Mouse (Mus musculus): Measurements from ENCODE around the gene Cyp26a1. TPM values are rescaled to one million over a fixed set of nuclear protein-coding genes. Genes with fewer than 3 reads are reported as not detected.

The Cyp26a1 gene
- under 1 TPM in 1 of 2 experiments, not detected in 1; 0.31 TPM for total RNA-seq (2021)
- long read RNA-seq, experiment 1 = 0 reads
- long read RNA-seq, experiment 2, partial matches to known transcripts = 1 of 2 reads
- long read RNA-seq, experiment 2, other reads (novel, unspliced or antisense) = 0 of 2 reads

DNA sequence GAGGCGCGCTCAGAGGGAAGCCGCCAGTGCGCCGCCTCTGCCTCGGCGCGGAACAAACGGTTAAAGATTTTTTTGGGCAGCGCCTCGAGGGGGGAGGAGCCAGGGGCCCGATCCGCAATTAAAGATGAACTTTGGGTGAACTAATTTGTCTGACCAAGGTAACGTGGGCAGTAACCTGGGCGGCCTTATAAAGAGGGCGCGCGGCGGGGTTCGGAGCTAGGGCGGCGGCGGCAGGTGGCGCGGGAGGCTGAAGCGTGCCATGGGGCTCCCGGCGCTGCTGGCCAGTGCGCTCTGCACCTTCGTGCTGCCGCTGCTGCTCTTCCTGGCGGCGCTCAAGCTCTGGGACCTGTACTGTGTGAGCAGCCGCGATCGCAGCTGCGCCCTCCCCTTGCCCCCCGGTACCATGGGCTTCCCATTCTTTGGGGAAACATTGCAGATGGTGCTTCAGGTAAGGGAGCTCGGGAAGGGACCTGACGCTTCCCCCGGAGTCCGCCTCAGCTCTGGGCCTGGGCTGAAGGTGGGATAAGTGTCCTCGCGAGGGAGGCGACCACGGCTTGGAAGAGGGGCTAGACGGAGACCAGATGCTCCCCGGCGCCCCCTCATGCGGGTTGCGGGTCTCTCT is at the start of gene Cyp26a1:
Gene Cyp26a1 (plus strand): TSS at position 148 of the 622 bp plus-strand sequence.
- intact Hi-C loops (cut with DNase I) = no loop called here
- no peak for DNase-seq

DNA sequence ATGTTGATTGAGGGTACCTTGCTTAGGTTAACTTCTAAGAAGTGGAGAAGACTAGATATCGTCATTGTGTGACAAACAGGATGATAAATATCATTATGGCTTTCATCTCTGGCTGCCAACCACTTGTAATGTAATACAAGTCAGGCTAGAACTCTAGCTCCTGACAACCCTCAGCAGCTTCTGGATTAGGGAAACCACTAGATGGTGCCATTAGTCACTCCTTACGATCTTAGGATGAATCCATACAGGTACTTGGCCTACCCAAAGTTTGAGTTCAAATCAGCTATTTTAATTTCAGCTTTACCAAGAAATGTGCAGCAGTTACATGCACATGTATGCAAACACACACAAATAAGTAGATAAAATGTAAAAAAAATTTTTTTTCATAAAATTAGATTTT is 49.6 kb upstream of the Cyp26a1 start:
- DNase-seq = no peak
- intact Hi-C loops (cut with DNase I) = no loop called here

DNA sequence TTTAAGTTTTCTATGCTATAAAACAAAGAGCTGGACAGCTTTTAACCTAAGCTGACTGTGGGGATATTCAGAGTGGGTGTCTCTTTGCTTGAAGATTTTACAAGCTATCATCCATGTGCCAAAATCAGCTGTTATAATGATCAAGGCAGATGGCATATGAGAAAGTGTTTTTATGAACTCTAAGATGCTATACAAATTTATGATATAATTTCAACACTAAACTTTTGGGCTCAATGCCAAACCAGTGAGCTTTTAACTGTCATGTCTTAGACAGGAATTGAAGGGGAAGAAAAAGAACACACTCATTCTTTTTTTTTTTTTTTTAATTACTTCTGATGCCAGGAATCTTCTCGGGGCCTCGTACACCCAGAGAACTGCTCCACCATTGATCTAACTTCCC is 47.1 kb upstream of the Cyp26a1 start:
- intact Hi-C loops (cut with DNase I) = no loop called here
- DNase-seq = no peak

DNA sequence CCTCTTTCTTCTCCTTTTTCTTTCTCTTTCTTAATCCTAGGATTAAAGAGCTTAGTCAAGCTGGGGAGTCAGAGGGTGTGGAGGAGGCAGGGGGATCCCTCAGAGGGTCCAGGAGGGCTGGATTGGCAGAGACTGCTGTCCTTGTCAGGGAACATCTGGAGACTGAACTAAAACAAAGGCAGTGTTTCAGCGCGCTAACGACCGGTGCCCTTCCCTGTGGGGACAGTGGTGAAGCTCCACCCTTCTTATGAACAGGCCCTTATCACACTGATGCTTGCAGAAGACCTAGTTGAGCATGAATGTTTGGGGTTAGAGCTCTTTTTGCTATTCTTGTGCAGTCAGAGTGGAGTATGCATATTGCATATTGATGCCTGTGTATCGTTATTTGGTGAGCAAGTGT is 43.6 kb upstream of the Cyp26a1 start:
- DNase-seq = no peak
- intact Hi-C loops (cut with DNase I) = no loop called here

DNA sequence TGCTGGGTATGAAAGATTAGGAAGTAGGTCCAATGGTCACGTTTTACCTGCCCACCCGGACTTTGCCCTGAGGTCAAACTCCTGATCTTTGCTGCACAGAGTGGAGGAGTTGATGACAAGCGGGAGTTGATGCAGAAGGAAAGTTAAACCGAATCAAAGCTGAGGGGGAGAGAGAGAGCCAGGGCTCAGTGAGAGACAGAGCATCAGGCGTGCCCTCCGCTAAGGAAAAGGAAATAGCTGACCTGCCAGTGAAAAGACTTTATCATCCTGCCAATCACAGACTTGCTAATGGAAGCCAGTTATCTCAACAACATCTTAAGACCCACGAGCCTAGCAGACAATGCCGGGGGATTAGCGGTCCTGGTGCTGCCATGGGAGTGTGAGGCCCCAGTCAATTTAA is 41.2 kb upstream of the Cyp26a1 start:
- intact Hi-C loops (cut with DNase I) = no loop called here
- DNase-seq = no peak

DNA sequence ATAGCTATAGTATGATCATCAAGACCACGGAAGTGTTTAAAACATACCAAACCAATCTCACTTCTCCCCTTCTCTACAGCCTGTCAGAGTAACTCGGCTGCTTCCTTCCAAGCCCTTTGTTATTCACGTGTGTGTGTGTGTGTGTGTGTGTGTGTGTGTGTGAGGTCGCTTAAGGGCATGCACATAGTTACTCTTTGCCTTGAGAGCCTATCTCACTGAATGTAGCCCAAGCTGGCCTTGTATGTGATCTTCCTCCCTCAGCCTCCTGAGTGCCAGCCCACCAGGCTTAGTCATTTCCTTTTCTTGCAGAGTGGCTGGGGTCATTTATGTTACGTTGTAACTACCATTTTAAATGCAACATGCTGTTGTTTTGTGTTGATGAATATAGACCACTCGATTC is 32.3 kb upstream of the Cyp26a1 start:
- DNase-seq = no peak
- intact Hi-C loops (cut with DNase I) = no loop called here

DNA sequence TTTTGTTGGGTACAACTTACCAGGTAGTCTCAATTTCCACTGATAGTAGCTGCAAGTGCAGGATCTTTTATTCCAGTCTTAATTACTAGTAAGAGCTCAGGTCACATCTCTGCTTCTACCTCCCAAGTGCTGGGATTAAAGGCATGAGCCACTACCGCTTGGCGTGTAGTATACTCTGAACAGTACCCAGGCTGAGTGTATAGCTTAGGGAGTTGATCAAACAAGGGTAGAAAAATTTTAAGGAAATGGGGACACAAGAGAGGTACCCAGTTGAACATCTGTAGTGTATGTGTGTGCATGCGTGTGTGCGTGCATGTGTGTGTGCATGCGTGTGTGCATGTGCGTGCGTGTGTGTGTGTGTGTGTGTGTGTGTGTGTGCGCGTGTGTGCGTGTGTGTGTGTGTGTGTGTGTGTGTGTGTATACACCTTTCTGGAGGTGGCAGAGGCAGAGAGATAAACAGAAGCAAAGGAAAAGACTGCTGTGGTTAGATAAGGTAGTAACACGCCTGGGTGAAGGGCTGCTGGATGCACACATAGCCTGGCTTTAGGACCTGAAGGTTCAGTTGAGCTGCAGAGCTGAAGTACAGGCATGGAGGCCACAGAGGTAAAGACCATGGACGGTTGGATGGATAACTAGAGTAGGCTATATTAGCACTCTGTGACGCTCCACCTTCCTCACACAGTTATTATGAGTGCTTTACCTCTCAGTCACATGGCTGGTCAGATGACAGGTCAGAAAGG is 29.6 kb upstream of the Cyp26a1 start:
- intact Hi-C loops (cut with DNase I) = no loop called here
- DNase-seq = no peak

DNA sequence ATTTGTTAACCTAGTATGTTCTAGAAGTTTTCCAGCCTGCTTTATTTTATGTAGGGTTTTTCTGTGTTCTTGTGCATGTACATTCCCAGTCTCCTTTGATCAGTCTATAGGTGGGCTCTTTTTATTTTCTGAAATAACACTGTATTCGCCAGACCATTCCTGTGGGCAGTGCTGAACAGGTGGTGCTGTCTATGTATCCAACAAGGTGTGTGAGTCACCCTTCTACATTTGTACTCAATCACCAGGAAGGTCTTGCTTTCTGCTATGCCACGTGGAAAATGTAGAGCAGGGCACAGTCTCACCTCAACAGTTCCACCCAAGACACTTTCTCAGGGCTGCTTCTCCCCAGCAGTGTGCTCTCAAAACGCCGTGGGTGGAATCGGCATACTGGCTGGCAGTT is 28.9 kb upstream of the Cyp26a1 start:
- intact Hi-C loops (cut with DNase I) = no loop called here
- no peak for DNase-seq

DNA sequence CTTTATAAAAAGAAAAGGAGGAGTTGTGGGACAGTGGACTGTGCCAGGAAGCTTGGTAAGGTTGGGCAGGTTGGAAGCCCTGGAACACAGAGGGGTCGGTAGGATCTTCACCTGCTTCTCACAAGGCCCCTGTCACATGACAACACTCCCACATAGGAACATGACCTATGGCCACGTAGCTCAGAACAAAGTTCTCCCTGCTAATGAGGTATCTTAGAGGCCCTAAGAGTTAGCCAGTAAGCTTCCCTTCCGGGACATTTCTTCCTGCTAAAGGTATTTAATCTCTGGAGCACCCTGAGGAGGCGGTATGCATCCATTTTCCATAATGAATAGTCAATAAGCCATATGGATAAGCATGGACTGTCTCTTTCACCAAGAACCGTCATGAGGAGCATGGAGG is 28.1 kb upstream of the Cyp26a1 start:
- DNase-seq = no peak
- intact Hi-C loops (cut with DNase I) = no loop called here

DNA sequence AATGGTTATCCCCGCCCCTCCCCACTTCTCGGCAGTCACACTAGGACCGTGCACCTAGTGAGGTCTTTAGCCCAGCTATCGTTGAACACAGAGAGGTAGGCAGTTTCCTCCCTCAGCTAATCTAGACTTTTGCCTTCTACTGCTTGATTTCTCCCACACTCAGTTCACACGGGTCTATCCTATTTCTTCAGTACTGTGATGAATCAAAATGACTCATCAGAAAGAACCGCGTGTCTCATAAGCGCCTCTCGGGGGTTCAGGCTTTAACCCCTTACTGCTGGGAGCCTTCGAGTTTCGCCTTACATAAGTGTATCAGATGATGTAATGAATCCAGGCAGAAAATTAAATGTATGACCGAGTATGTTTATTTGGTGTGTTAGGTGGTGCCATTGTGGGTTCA is 24.2 kb upstream of the Cyp26a1 start:
- no peak for DNase-seq
- intact Hi-C loops (cut with DNase I) = no loop called here

DNA sequence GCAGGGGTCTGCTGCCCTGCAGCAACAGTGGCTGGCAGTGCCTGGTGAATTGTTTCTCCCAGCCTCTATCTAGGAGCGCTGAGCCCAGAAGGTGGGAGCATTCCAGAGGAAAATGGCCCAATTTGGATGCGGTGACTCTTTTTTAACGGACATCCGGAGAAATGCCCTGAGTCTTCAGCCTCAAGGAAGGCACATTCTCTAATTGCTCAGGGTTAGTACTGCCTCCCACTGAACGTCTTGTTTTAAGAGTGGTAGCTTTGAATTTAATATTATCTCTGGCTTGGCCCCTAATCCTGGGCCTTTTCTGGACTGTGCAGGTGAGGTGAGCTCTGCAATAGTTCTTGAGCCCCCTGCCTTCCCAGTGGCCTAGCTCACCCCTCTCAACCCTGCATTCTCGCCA is 12.3 kb upstream of the Cyp26a1 start, which contains the start of gene Cyp26c1:
Gene Cyp26c1 (plus strand): TSS at position 301 of the 400 bp plus-strand sequence.
- DNase-seq = no peak
- intact Hi-C loops (cut with DNase I) = no loop called here

DNA sequence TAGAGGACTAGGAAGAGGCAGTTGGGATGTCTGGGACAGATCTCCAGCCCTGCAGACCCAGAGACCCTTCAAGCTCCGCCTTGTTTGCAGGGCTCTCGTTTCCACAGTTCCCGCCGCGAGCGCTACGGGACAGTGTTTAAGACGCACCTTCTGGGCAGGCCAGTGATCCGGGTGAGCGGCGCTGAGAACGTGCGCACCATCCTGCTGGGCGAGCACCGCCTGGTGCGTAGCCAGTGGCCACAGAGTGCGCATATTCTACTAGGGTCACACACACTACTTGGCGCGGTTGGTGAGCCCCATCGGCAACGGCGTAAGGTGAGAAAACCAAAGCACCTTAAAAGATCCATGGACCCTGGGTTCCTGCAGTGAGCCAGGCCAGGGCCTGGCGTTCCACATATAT is 11.3 kb upstream of the Cyp26a1 start:
- intact Hi-C loops (cut with DNase I) = no loop called here
- DNase-seq = no peak

DNA sequence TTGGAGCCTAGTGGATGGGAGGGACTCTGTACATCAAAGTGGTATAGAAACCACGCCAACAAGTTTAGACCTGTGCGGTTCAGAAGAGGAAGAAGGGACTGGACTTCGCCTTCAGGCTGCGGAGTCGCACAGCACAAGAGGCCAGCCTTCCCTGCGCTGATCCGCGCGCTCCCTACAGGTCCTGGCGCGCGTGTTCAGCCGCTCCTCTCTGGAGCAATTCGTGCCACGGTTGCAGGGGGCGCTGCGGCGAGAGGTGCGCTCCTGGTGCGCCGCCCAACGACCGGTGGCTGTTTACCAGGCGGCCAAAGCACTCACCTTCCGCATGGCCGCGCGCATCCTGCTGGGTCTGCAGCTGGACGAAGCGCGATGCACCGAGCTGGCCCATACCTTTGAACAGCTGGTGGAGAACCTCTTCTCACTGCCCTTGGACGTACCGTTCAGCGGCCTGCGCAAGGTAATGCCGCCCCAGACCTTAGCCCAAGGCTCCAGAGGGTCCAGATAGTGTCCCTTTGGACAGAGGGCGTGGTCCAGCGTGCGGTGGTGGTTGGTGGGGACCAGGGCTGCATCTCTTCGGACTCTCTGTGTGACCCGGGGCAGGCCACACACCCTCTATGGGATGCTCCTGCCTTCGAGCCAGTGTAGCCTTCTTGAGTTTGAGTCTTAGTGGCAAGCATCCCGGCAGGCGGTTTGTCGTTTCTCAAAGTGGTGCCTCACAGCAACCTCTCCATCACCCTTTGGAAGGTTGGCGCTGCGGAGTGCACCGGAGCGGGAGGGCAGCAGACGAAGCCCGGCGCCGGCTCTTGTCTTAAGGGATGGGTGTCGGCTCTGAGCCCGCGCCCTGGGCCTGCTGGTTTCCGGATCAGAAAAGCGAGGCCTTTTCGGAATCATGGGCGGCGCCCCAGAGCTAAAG is 10.4 kb upstream of the Cyp26a1 start:
- intact Hi-C loops (cut with DNase I) = no loop called here
- peak in 1 of 2 experiments; percentile 15 for DNase-seq

DNA sequence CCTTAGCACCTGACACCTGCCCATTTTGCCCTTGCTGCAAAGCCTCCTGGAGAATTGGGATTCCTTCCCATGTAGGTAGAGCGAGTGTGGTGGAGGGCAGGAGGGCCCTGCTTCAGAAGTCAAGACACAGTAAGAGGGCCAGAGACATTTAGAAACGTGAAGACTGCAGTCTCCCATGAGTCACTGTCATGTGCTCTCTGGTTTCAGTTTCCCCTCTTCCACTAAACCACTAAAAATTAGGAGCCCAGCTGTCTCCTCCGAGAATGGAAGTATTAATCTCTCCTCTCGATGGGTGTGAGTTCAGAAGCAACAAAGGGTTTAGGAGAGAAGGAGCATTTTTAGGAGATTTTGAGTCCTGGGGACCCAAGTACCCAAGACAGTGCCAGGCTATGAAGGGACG is 8.1 kb upstream of the Cyp26a1 start:
- DNase-seq = no peak
- intact Hi-C loops (cut with DNase I) = no loop called here

DNA sequence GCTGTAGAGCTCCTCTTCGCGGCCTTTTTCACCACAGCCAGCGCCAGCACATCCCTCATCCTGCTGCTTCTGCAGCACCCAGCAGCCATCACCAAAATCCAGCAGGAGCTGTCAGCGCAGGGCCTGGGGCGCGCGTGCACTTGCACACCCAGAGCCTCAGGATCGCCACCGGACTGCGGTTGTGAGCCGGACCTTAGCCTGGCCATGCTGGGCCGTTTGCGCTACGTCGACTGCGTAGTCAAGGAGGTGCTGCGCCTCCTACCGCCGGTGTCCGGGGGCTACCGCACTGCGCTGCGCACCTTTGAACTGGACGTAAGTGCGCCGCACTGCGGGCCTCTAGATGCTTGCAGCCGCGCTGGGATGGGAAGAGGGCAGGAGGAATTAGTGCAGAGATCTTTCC is 6.9 kb upstream of the Cyp26a1 start:
- DNase-seq = no peak
- intact Hi-C loops (cut with DNase I) = no loop called here

DNA sequence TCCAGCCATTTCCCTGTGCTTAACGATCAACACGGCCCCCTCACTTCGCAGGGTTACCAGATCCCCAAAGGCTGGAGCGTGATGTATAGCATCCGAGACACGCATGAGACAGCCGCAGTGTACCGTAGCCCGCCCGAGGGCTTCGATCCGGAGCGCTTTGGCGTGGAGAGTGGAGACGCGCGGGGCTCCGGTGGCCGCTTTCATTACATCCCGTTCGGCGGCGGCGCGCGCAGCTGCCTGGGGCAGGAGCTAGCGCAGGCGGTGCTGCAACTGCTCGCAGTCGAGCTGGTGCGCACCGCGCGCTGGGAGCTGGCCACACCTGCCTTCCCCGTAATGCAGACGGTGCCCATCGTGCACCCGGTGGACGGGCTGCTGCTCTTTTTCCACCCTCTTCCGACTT is 4.7 kb upstream of the Cyp26a1 start:
- DNase-seq = peak; percentile 27
- intact Hi-C loops (cut with DNase I) = no loop called here

DNA sequence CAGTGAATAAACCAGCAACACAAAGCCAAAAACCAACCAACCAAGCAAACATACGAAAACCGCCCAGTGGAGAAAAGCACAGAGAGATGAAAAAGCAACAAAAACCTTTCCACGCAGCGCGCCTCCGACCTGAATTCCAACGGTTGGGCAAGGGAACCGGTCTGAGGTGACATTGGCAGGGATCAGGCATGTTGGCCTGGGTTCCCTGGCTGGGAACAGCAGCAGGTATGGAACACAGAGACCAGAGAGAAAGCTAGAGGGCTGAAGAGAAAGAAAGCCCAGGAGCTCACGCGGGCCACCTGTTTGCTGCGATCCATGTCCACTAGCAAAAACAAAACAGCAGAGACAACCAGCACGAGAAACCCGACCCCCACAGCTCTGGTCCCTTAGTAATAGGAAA is 2.5 kb upstream of the Cyp26a1 start:
- no peak for DNase-seq
- intact Hi-C loops (cut with DNase I) = no loop called here

DNA sequence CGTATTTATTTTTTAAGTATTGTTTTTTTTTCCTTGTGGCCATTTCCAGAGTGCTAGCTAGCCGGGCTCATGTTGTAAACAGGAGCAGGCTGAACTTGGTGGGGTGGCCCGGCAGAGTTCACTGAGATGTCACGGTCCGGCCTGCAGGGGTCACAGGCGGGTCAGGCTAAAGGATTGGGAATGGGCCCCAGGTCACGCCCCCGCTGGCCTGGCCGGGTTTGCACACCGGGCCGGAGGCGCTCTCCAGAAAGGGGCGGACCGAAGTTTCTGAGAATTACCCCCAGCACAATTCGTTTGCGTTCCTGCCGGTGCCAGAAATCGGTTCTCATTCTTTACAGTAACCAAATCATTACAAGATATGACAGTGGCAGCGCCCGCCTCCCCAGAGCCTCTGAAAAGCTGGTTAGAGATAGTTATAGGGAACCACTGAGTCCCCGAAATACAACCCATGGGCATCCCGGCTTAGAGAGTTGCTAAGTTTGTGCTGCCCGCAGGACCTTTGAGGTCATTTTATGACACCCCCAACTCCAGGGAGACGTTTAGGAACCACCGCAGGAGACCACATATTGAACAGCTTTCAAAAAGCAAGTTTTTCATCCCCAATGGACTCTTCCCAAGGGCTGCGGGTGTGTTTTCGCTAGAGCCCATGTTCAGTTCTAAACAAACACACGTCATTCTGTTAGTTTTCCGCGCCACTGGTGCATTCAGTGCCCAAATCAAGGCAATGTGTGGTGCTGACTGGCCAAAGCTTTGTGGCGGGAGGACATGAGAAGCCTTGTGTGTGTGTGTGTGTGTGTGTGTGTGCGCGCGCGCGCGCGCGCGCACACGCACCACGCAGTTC is 1.6 kb upstream of the Cyp26a1 start:
- DNase-seq = no peak
- intact Hi-C loops (cut with DNase I) = no loop called here

DNA sequence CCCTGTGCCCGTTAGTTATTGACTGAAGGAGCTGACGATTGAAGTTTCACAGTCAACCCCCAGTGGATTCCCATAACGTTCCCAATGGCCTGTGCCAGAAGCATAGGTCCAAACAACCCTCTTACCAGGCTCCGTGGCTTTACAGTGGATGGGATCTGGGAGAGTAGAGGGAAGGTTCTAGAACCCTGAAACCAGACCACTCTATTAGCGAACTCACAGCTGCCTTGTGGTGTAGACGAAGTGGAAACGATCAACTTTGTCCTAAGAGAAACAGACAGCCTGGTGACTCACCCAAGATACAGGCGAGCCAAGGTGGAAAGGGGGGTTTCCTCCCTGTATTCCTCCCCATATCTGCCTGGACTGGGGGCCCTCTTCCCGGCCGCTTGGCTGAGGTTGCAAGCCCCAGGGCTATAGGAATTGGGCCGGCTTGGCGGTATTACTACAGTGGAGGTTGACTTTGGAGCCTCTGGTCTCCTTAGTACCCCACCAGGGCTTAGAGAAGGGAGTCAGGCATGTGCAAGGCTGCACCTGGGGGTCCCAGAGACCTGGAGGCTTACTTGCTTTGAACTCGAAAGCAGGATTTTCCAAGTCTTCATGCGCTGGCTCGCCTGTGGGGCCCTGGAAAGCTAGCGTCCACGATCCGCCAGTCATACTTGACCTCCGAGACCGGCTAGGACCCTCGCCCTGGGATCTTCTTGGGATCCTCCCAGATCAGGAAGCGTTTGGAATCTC is 829 bp upstream of the Cyp26a1 start:
- no peak for DNase-seq
- intact Hi-C loops (cut with DNase I) = no loop called here

DNA sequence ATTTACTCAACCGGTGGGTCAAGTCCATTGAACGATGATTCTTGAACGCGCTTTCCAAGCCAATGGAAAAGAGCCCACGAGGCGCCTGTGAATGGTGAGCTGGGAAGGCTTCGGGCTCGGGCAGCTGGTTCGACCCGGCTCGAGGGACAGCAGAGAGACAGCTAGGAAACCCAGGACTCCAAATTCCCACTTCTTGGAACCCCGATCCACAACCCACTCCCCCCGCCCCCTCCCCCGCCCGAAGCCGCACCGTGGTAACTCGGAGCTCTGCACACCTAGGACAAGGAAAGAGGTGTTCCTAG is 312 bp upstream of the Cyp26a1 start:
- intact Hi-C loops (cut with DNase I) = no loop called here
- no peak for DNase-seq

All from heart, postnatal 14 days (tissue).